Mouse (Mus musculus) adrenal gland, postnatal 14 days (tissue): ENCODE measurements at regions not wholly inside any gene's neighbourhood (a gene's known extent, or its start where the extent isn't known, plus 50 kb on each side); places are given as distances from the start of the nearest gene placed in this dataset.
"Not testable (repeated sequence)": the region's sequence is repeated elsewhere in the genome, so short reads cannot be mapped to it uniquely, and the experiment has no call there.

ENCODE experiments used
- DNase-seq: peaks from one replicate; pipeline ENCODE4 v3.0.0; 2021; ENCODE audit warnings: mixed read lengths

GRCm38 (mm10) chr2:64440961-64441360 lies 343.1 kb upstream of the Fign start:
- no peak for DNase-seq

DNA sequence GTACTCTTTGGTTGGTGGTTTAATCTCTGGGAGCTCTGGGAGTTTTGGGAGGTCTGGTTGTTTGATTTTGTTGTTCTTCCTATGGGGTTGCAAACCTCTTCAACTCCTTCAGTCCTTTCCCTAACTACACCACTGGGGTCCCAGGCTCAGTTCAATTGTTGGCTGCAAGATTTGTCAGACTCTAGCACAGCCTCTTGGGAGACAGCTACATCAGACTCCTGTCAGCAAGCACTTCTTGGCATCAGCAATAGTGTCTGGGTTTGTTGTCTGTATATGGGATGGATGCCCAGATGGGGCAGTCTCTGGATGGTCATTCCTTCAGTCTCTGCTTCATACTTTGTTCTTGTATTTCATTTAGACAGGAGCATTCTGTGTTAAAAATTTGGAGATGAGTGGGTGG lies 319.3 kb upstream of the Fign start:
- DNase-seq: not testable (repeated sequence)

GRCm38 (mm10) chr2:64413846-64414245 lies 316.0 kb upstream of the Fign start:
- no peak for DNase-seq

- DNase-seq: no peak
Measured at GRCm38 (mm10) chr2:64413263-64413662, 315.4 kb upstream of the Fign start.

GRCm38 (mm10) chr2:64395946-64396345 lies 298.1 kb upstream of the Fign start:
- no peak for DNase-seq

DNA sequence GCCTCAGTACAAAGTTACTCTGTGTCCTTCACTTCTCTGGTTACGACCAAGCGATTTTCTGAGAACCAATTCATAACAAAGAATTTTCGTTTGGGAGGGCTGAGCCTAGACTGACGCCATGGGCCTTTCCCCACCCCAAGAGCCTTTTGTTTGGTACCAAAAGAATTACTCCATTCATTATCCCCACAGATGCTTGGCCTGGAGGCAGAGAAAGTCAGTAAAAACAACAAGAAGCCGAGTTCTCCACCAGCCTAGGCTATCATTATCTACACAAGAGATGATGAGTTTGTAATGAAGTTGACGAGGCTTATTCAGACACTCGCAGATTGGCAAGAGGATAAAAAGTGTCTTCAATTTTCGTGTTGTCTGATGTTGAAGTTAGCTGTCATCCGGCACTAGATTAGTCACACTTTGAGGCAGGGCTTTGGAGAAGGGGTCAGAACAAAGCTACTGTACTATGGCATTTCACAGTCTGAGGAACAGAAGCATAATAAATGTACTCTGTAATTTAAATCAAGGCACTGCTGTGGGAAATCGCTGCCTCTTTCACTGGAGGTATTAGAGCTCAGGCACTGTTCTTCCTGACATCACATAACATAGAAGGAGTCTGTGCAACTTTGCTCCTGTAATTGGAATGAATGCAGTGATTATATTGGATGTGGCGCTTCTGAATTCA lies 296.9 kb upstream of the Fign start:
- no peak for DNase-seq

DNA sequence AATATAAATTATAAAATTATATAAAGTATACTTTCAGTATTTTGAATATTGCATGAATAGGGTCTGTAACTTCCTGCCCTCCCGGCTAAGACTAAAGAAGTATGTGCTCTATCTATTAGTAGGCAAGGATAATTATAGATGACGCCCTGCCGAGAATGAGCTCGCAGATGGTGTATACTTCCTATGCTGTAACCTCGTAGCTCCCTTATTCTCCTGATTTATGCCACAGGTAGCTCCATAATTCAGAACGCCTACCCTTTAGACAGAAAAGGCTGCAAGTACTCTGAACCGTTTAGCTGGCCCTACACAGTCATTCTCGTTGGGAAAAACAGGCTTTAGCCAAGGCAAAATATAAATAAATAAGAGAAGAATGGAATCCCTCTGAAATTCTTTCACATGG lies 296.4 kb upstream of the Fign start:
- no peak for DNase-seq

DNA sequence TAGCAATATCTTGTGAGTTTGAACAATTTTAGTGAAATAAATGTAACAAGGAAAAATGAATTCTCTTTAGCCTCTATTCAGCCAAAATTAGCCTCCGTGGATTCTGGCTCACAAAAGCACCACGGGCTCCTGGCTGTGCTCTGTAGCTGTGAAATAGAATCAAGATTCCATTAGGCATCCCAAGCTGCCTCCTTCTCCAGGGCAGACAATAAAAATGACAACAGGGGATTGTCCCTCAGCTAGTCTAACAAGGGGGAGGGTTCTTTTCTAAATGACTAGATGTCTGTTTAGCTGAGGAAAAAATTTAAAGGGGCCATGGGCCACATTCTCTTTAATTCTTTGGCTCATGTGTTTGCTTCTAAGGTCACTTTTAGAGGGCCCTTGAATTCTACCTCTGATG lies 272.0 kb upstream of the Fign start:
- no peak for DNase-seq

GRCm38 (mm10) chr2:64367188-64367587 lies 269.4 kb upstream of the Fign start:
- no peak for DNase-seq

- no peak for DNase-seq
Measured at GRCm38 (mm10) chr2:64366528-64366927, 268.7 kb upstream of the Fign start.

- no peak for DNase-seq
Measured at GRCm38 (mm10) chr2:64356286-64356685, 258.4 kb upstream of the Fign start.

- no peak for DNase-seq
Measured at GRCm38 (mm10) chr2:64325499-64325898, 227.7 kb upstream of the Fign start.
